Mouse (Mus musculus): ENCODE results near the gene Bin2.

DNA sequence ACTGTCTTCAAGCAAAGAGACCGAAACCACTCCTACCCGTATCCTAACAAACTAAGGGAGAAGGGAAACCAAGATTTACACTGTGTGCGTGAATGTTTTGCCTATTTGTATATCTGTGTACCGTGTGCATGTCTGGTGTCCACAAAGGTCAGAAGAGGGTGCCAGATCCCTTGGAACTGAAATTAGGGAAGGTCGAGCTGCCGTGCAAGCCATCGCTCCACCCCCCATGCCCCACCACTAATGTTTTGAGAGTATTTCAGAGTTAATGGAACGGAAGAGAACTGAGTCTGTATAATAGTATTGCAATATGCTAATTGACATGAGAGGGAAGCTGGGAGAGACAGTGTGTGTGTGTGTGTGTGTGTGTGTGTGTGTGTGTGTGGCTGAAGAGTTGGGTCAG is 8.3 kb upstream of the Bin2 start:
- no peak for TF ChIP-seq SIN3A (IDR thresholded peaks at IDR 0.05; ENCODE audit: low read length)
- no peak for TF ChIP-seq POLR2A (IDR thresholded peaks at IDR 0.05; ENCODE audit: low read depth, low read length)

Measured in CH12.LX (cell line).